8 mouse cellular contexts compared by ENCODE assay signal in genomic region chr11:69110319-69111046, GRCm38 (mm10). TPM values are rescaled to one million over a fixed set of nuclear protein-coding genes. Genes with fewer than 3 reads are reported as not detected.
DNase-seq lines count a peak whose midpoint lies in the region; ATAC-seq and TF ChIP-seq lines count a peak whose summit lies in the region.

No protein-coding gene starts in this region.

- no peaks in the 10 kb centered on the region for H3K9me3 ChIP-seq in E14TG2a.4 (ENCODE audit: low read length)
- no peaks in the 10 kb centered on the region for H3K9me3 ChIP-seq in forebrain, embryonic 13.5 days (replicated peaks)
- H3K9me3 ChIP-seq in lung, embryonic 15.5 days, result no peaks in the 10 kb centered on the region

- H3K36me3 ChIP-seq in E14TG2a.4 (ENCODE audit: insufficient read depth, low read length), result peaks cover 40% of the 10 kb centered on the region
- H3K36me3 ChIP-seq in forebrain, embryonic 13.5 days (ENCODE audit: poor library complexity, severe bottlenecking), result peaks cover 41% of the 10 kb centered on the region
- H3K36me3 ChIP-seq in lung, embryonic 15.5 days, result peaks cover 41% of the 10 kb centered on the region
- H3K36me3 ChIP-seq in thymus, adult 2 months (ENCODE audit: control insufficient read depth, insufficient read depth, low read length), result peaks cover 27% of the 10 kb centered on the region

- TF ChIP-seq POLR2A in olfactory bulb, adult 2 months (IDR thresholded peaks at IDR 0.05; ENCODE audit: insufficient read depth, low read depth, low read length), result no peak
- TF ChIP-seq POLR2A in thymus, adult 2 months (IDR thresholded peaks at IDR 0.05; ENCODE audit: control insufficient read depth, extremely low read depth, insufficient read depth, low read length, poor library complexity), result no peak

- intact Hi-C loops in heart, postnatal 14 days (cut with DNase I), result no loop called here

- ATAC-seq in forebrain, embryonic 13.5 days, result peak; percentile 77
- ATAC-seq in lung, embryonic 15.5 days (ENCODE audit: borderline replicate concordance, extremely low read depth, low FRiP score, low TSS enrichment), result peak; percentile 84

- peak overlapping the region; percentile 58 for H3K9ac ChIP-seq in forebrain, embryonic 13.5 days
- H3K9ac ChIP-seq in lung, embryonic 15.5 days, result peak overlapping the region; percentile 40

- WGBS in forebrain, embryonic 13.5 days, result under 1% methylated on average over 30 of the region's 30 CpGs
- WGBS in lung, embryonic 15.5 days, result 1% methylated on average over 30 of the region's 30 CpGs
- 3% methylated on average over 30 of the region's 30 CpGs for whole genome bisulfite sequencing in olfactory bulb, adult 2 months
- WGBS in thymus, adult 2 months, result 3% methylated on average over 30 of the region's 30 CpGs

- peak; percentile 85 for DNase-seq in c-Kit-positive CD71-positive TER-119-negative erythroid progenitor cells, embryonic 14.5 days (ENCODE audit: low read depth)
- DNase-seq in heart, postnatal 14 days, result peak; percentile 90 to 98
- DNase-seq in layer of hippocampus, adult 11-12 months (ENCODE audit: low spot score), result peak; percentile 92
- peak; percentile 82 for DNase-seq in thymus, adult 2 months

- H3K27me3 ChIP-seq in E14TG2a.4 (ENCODE audit: insufficient read depth, low read length), result peaks cover 41% of the 10 kb centered on the region
- peaks cover 6% of the 10 kb centered on the region for H3K27me3 ChIP-seq in forebrain, embryonic 13.5 days
- no peaks in the 10 kb centered on the region for H3K27me3 ChIP-seq in lung, embryonic 15.5 days
- no peaks in the 10 kb centered on the region for H3K27me3 ChIP-seq in thymus, adult 2 months (ENCODE audit: control insufficient read depth, insufficient read depth, low read length)

- H3K27ac ChIP-seq in forebrain, embryonic 13.5 days, result no peak overlapping the region
- peak overlapping the region; percentile 46 for H3K27ac ChIP-seq in lung, embryonic 15.5 days
- H3K27ac ChIP-seq in olfactory bulb, adult 2 months (ENCODE audit: insufficient read depth, low read depth, low read length), result no peak overlapping the region
- no peak overlapping the region for H3K27ac ChIP-seq in thymus, adult 2 months (ENCODE audit: control insufficient read depth, insufficient read depth, low read length)

- H3K4me3 ChIP-seq in E14TG2a.4 (replicated peaks; ENCODE audit: low read length), result peak overlapping the region; percentile 76
- H3K4me3 ChIP-seq in forebrain, embryonic 13.5 days, result peak overlapping the region; percentile 48
- peak overlapping the region; percentile 51 for H3K4me3 ChIP-seq in lung, embryonic 15.5 days
- peak overlapping the region; percentile 38 for H3K4me3 ChIP-seq in olfactory bulb, adult 2 months (ENCODE audit: insufficient read depth, low read depth, low read length)
- H3K4me3 ChIP-seq in thymus, adult 2 months (ENCODE audit: control insufficient read depth, insufficient read depth, low read length), result peak overlapping the region; percentile 7; the same call in 1 of the 2 replicates

- H3K4me2 ChIP-seq in forebrain, embryonic 13.5 days, result peak overlapping the region; percentile 60
- H3K4me2 ChIP-seq in lung, embryonic 15.5 days, result peak overlapping the region; percentile 57

- no peak for TF ChIP-seq CTCF in E14TG2a.4 (conservative IDR thresholded peaks at IDR 0.05; ENCODE audit: low read length)
- no peak for TF ChIP-seq CTCF in olfactory bulb, adult 2 months (IDR thresholded peaks at IDR 0.05; ENCODE audit: insufficient read depth, low read depth, low read length)
- TF ChIP-seq CTCF in thymus, adult 2 months (IDR thresholded peaks at IDR 0.05; ENCODE audit: borderline replicate concordance, control insufficient read depth, extremely low read depth, insufficient read depth, low read length, poor library complexity), result no peak

- peaks cover 37% of the 10 kb centered on the region for H3K4me1 ChIP-seq in E14TG2a.4 (replicated peaks; ENCODE audit: low read depth, low read length)
- 0 out of 2 replicates have a peak, but pooled peaks cover 6% of the 10 kb centered on the region for H3K4me1 ChIP-seq in forebrain, embryonic 13.5 days
- peaks cover 19% of the 10 kb centered on the region for H3K4me1 ChIP-seq in lung, embryonic 15.5 days
- peaks cover 7% of the 10 kb centered on the region for H3K4me1 ChIP-seq in olfactory bulb, adult 2 months (ENCODE audit: control insufficient read depth, insufficient read depth, low read length)
- H3K4me1 ChIP-seq in thymus, adult 2 months (replicated peaks; ENCODE audit: control insufficient read depth, insufficient read depth, low read length), result no peaks in the 10 kb centered on the region

RNA-seq across cellular contexts. Expression of gene Hes7, which starts 9.7 kb away (rescaled TPM):
- 0.12 and 0.21 TPM in 2 replicates for polyA plus RNA-seq in forebrain, embryonic 13.5 days (2015; fragmentation: Nextera tagmentation; extraction: Ambion mirVana)
- total RNA-seq in heart, postnatal 14 days (2021), result under 1 TPM; 0.14 to 0.32 TPM
- polyA plus RNA-seq in lung, embryonic 15.5 days (2015; fragmentation: Nextera tagmentation; extraction: Ambion mirVana), result 0.52 and 0.60 TPM in 2 replicates
- polyA plus RNA-seq in olfactory bulb, adult 2 months (2012; ENCODE audit: insufficient read depth, insufficient read length, low replicate concordance, missing spikeins), result not detected in 2 replicates
- polyA plus RNA-seq in thymus, adult 2 months (2012; rRNA removed), result 0.69 and 1.1 TPM in 2 replicates

RNA-seq across cellular contexts. Expression of gene 9130213A22Rik, which starts 11.9 kb away (rescaled TPM):
- 0.21 and 0.34 TPM in 2 replicates for polyA plus RNA-seq in forebrain, embryonic 13.5 days (2015; fragmentation: Nextera tagmentation; extraction: Ambion mirVana)
- total RNA-seq in heart, postnatal 14 days (2021), result under 1 TPM; 0.33 to 0.44 TPM
- polyA plus RNA-seq in lung, embryonic 15.5 days (2015; fragmentation: Nextera tagmentation; extraction: Ambion mirVana), result 0.36 and 0.57 TPM in 2 replicates
- polyA plus RNA-seq in olfactory bulb, adult 2 months (2012; ENCODE audit: insufficient read depth, insufficient read length, low replicate concordance, missing spikeins), result not detected in 2 replicates
- 0.65 and 1.3 TPM in 2 replicates for polyA plus RNA-seq in thymus, adult 2 months (2012; rRNA removed)

RNA-seq across cellular contexts. Expression of gene Aloxe3, which starts 15.2 kb away (rescaled TPM):
- polyA plus RNA-seq in forebrain, embryonic 13.5 days (2015; fragmentation: Nextera tagmentation; extraction: Ambion mirVana), result 1.5 TPM in 1 of 2 replicates, not detected in the other
- not detected for total RNA-seq in heart, postnatal 14 days (2021)
- 0.16 and 0.53 TPM in 2 replicates for polyA plus RNA-seq in lung, embryonic 15.5 days (2015; fragmentation: Nextera tagmentation; extraction: Ambion mirVana)
- polyA plus RNA-seq in olfactory bulb, adult 2 months (2012; ENCODE audit: insufficient read depth, insufficient read length, low replicate concordance, missing spikeins), result not detected in 2 replicates
- 2.0 and 2.5 TPM in 2 replicates for polyA plus RNA-seq in thymus, adult 2 months (2012; rRNA removed)

RNA-seq across cellular contexts. Expression of gene Per1, which starts 15.5 kb away (rescaled TPM):
- polyA plus RNA-seq in forebrain, embryonic 13.5 days (2015; fragmentation: Nextera tagmentation; extraction: Ambion mirVana), result 6.0 and 6.4 TPM in 2 replicates
- 100 to 1,000 TPM; 100 to 103 TPM for total RNA-seq in heart, postnatal 14 days (2021)
- 21.7 and 24.0 TPM in 2 replicates for polyA plus RNA-seq in lung, embryonic 15.5 days (2015; fragmentation: Nextera tagmentation; extraction: Ambion mirVana)
- polyA plus RNA-seq in olfactory bulb, adult 2 months (2012; ENCODE audit: insufficient read depth, insufficient read length, low replicate concordance, missing spikeins), result not detected in 2 replicates
- polyA plus RNA-seq in thymus, adult 2 months (2012; rRNA removed), result 28.0 and 29.6 TPM in 2 replicates

RNA-seq across cellular contexts. Expression of gene Vamp2, which starts 22.2 kb away (rescaled TPM):
- polyA plus RNA-seq in forebrain, embryonic 13.5 days (2015; fragmentation: Nextera tagmentation; extraction: Ambion mirVana), result 110 and 124 TPM in 2 replicates
- total RNA-seq in heart, postnatal 14 days (2021), result 10 to 100 TPM; 68.8 to 72.6 TPM
- 61.6 and 66.6 TPM in 2 replicates for polyA plus RNA-seq in lung, embryonic 15.5 days (2015; fragmentation: Nextera tagmentation; extraction: Ambion mirVana)
- 348 and 768 TPM in 2 replicates for polyA plus RNA-seq in olfactory bulb, adult 2 months (2012; ENCODE audit: insufficient read depth, insufficient read length, low replicate concordance, missing spikeins)
- 159 and 175 TPM in 2 replicates for polyA plus RNA-seq in thymus, adult 2 months (2012; rRNA removed)

Comparison
In these comparisons a context has a peak if more than half of its experiments do, and no peak if none do; other contexts are left out.
1. H3K4me3 ChIP-seq: peak in every context shown above with its lines; median percentile 76 in E14TG2a.4; 51 in lung, embryonic 15.5 days; 48 in forebrain, embryonic 13.5 days; 38 in olfactory bulb, adult 2 months; 7 in thymus, adult 2 months.